Mouse (Mus musculus) lung, embryonic 14.5 days (tissue): Measurements from ENCODE around the gene Arid1b. TPM values are rescaled to one million over a fixed set of nuclear protein-coding genes. Genes with fewer than 3 reads are reported as not detected.

Experiments
- ATAC-seq: fragments of 200-750 bp; cut with Nextera tagmentation; 2 replicates; pipeline ENCODE4 v1.8.0; 2017; ENCODE audit warnings: mild to moderate bottlenecking, moderate TSS enrichment, moderate library complexity; ENCODE audit not compliant: insufficient read depth
- DNase-seq: peaks from one replicate; pipeline ENCODE4 v3.0.0-alpha.2; 2015
- H3K27ac ChIP-seq: fragments of 300-500 bp; sonication (generic); 2 replicates; pipeline ENCODE4 v1.5.1; 2014; ENCODE audit warnings: low read depth, mild to moderate bottlenecking, moderate library complexity
- H3K27me3 ChIP-seq: fragments of 300-500 bp; sonication (generic); 2 replicates; pipeline ENCODE4 v1.6.1; 2014; ENCODE audit warnings: low read length, control low read depth; ENCODE audit not compliant: insufficient read depth
- H3K36me3 ChIP-seq: fragments of 300-500 bp; sonication (generic); 2 replicates; pipeline ENCODE4 v1.6.1; 2014; ENCODE audit warnings: control low read depth; ENCODE audit not compliant: insufficient read depth
- H3K4me1 ChIP-seq: fragments of 300-500 bp; sonication (generic); 2 replicates; pipeline ENCODE4 v1.6.1; 2014; ENCODE audit warnings: antibody characterized with exemption, control low read depth; ENCODE audit not compliant: insufficient read depth
- H3K4me2 ChIP-seq: fragments of 300-500 bp; sonication (generic); 2 replicates; pipeline ENCODE4 v1.6.1; 2014; ENCODE audit warnings: mild to moderate bottlenecking
- H3K4me3 ChIP-seq: fragments of 300-500 bp; sonication (generic); 2 replicates; pipeline ENCODE4 v1.5.1; 2014; ENCODE audit warnings: low read depth, low read length
- H3K9ac ChIP-seq: fragments of 300-500 bp; sonication (generic); 2 replicates; pipeline ENCODE4 v1.6.1; 2014
- H3K9me3 ChIP-seq: fragments of 300-500 bp; sonication (generic); 2 replicates; pipeline ENCODE4 v1.6.1; 2016; ENCODE audit warnings: low read depth, low read length, control low read depth
- CTCF ChIP-seq: IDR thresholded peaks from 2 replicates; pipeline ENCODE4 v1.5.1; 2016; ENCODE audit warnings: antibody characterized with exemption, low read depth
- WGBS: fragments of 180-500 bp; shearing (Covaris S2); extraction: QIAGEN DNeasy Blood & Tissue Kit; methylation state at CpG from one replicate; pipeline ENCODE4 v1.1.7; 2014; 5-methylcytosine and 5-hydroxymethylcytosine counted together
- polyA plus RNA-seq: library from polyadenylated mRNA; unstranded; fragments of >200 nt; fragmentation: Nextera tagmentation; extraction: Ambion mirVana; gene quantifications from 2 replicates; pipeline ENCODE4 v1.2.1, GENCODE M21; 2014

The Arid1b gene
- polyA plus RNA-seq, 1 experiment from 2014 or later: 17.3 TPM

DNA sequence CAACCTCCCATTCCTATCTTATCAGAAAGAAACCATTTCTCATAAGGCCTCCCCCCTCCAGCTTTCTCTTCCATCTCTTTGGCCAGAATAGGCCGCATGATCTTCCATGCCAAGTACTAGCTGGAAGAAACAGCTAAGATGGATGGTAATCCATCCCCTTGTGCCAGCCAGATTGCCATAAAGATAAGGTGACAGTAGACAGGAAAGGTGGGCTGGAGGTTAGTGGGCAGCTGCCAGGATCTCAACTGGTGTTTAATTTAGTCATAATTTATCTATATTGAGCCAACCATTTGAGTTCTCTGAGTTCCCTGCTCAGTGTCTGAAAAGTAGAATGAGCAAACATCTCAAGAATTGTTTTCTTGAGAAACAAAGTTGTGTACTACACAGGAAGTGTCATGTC is 391.6 kb downstream of the Arid1b start:
- ATAC-seq: no peak

DNA sequence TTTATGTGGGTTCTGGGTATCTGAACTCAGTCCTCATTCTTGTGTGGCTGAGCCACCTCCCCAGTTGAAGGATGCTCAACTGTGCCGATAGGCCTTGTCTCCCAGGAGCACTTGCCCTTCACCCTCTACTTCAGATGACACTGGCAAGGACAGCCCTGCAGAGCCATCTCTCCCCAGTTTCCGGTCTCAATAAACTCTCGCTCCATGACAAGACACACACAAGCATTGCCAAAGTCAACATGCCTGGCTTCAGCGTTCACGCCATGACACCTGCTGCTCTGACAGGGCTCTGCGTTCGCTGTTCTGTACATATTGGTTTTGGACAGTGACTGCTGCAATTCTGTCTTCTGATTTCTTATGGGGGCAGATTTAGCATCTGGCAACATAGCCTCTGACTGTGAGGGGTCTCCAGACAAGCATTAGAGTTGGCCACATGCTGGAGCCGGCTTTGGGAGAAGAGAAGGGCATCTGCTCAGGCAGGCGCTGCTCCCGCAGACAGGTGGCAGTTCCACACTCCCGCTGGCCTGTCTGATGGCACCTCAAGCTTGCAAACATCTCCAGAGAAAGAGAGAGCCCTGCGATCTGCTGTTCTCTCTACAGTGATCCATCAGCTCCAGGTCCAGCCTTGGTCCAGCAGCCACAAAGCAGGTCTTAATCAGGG is 392.9 kb downstream of the Arid1b start:
- no peak for ATAC-seq
- no peak for DNase-seq
- H3K27ac ChIP-seq: no peak overlapping the region
- no peak for TF ChIP-seq CTCF
- H3K9me3 ChIP-seq: no peaks in the 10 kb centered on the region
- 67% methylated on average over 12 of the region's 12 CpGs for WGBS
- no peaks in the 10 kb centered on the region for H3K27me3 ChIP-seq
- H3K4me2 ChIP-seq: no peak overlapping the region
- H3K4me1 ChIP-seq: no peaks in the 10 kb centered on the region
- no peak overlapping the region for H3K4me3 ChIP-seq
- H3K9ac ChIP-seq: no peak overlapping the region
- no peaks in the 10 kb centered on the region for H3K36me3 ChIP-seq

More for the DNA sequence above, 391.6 kb downstream of the Arid1b start:
- H3K4me3 ChIP-seq: no peak overlapping the region
- H3K27ac ChIP-seq: no peak overlapping the region
- no peak overlapping the region for H3K9ac ChIP-seq
- TF ChIP-seq CTCF: no peak
- H3K9me3 ChIP-seq: no peaks in the 10 kb centered on the region
- WGBS: 73% methylated on average over 1 of the region's 1 CpGs
- H3K4me1 ChIP-seq: no peaks in the 10 kb centered on the region
- no peak for DNase-seq
- no peak overlapping the region for H3K4me2 ChIP-seq
- no peaks in the 10 kb centered on the region for H3K27me3 ChIP-seq
- no peaks in the 10 kb centered on the region for H3K36me3 ChIP-seq

DNA sequence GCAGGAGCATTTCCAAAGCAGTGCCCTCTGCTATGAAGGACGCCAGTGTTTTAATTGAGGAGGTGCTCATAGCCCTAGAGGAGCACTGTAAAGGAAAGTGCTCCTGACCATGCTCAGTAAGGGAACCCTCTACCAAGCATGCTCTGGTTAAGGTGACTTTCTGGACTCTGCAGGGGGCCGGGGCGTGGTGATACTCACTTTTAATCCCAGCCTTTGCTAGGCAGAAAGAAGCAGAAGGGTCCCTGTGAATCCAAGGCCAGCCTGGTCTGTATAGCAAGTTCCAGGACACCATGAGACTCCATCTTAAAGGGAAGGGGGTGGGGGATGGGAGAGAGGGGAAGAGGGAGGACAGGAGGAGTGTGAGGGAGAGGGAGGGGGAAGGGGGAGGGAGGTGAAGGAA is 394.2 kb downstream of the Arid1b start:
- 72% methylated on average over 3 of the region's 3 CpGs for WGBS
- no peak for TF ChIP-seq CTCF
- Histone ChIP-seq H3K4me1 (no peaks in the 10 kb centered on the region), H3K9me3 (no peaks in the 10 kb centered on the region), H3K27me3 (no peaks in the 10 kb centered on the region), H3K4me3 (no peak overlapping the region), H3K9ac (no peak overlapping the region), H3K27ac (no peak overlapping the region), H3K4me2 (no peak overlapping the region), H3K36me3 (no peaks in the 10 kb centered on the region)
- ATAC-seq (no peak), DNase-seq (no peak)

GRCm38 (mm10) chr17:5390682-5391081 is 396.6 kb downstream of the Arid1b start:
- ATAC-seq (no peak), DNase-seq (no peak)
- Histone ChIP-seq H3K9me3 (no peaks in the 10 kb centered on the region), H3K9ac (no peak overlapping the region), H3K4me2 (no peak overlapping the region), H3K36me3 (no peaks in the 10 kb centered on the region), H3K27me3 (no peaks in the 10 kb centered on the region), H3K27ac (no peak overlapping the region), H3K4me3 (no peak overlapping the region), H3K4me1 (no peaks in the 10 kb centered on the region)
- no peak for TF ChIP-seq CTCF
- 63% methylated on average over 10 of the region's 10 CpGs for WGBS

DNA sequence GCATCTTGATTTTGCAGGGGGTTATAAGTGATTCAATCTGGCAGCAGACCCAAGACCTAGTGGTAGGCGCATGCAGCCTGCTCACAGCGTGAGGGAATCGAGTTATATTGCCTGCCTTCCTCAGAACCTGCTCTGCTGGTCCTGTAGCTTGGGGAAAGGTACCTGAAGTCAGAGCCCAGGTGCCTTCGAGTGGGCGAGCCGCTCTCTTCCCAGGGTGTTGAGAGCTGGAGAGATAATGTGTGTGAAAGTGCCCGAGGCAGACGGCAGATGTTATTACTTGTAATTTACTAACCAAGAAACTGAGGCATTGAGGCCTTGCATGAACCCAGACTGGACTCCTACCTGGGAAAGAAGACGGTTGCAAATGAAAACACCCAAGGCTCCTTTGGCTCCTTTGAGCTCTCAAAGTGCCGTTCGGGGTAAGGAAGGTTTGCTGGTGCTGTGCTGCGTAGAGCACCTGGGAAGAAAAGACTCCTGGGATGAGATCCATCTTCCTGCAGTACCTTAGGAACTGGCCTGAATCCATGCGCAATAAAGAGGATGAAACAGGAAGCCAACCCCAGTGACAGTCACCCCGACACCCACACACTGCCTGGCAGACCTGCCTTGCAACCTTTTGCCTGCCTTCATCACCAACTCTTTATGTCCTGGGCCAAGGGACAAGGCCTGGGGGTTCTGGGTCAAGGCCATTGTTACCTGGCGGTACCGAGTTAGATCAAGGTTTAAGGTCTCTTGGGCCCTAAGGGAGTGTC is 401.5 kb downstream of the Arid1b start:
- no peaks in the 10 kb centered on the region for H3K9me3 ChIP-seq
- no peaks in the 10 kb centered on the region for H3K36me3 ChIP-seq
- no peaks in the 10 kb centered on the region for H3K27me3 ChIP-seq
- H3K4me1 ChIP-seq: no peaks in the 10 kb centered on the region; the same call in 1 of the 2 replicates
- no peak overlapping the region for H3K4me3 ChIP-seq
- ATAC-seq: no peak
- DNase-seq: no peak
- no peak for TF ChIP-seq CTCF
- 74% methylated on average over 16 of the region's 16 CpGs for WGBS
- H3K9ac ChIP-seq: no peak overlapping the region
- H3K27ac ChIP-seq: no peak overlapping the region
- H3K4me2 ChIP-seq: no peak overlapping the region

GRCm38 (mm10) chr17:5396213-5396612 is 402.1 kb downstream of the Arid1b start:
- H3K27me3 ChIP-seq: no peaks in the 10 kb centered on the region
- H3K9me3 ChIP-seq: no peaks in the 10 kb centered on the region
- TF ChIP-seq CTCF: no peak
- no peak overlapping the region for H3K27ac ChIP-seq
- no peaks in the 10 kb centered on the region; the same call in 1 of the 2 replicates for H3K4me1 ChIP-seq
- no peaks in the 10 kb centered on the region for H3K36me3 ChIP-seq
- ATAC-seq (no peak), DNase-seq (no peak)
- 69% methylated on average over 5 of the region's 5 CpGs for WGBS
- no peak overlapping the region for H3K4me2 ChIP-seq
- no peak overlapping the region for H3K9ac ChIP-seq
- H3K4me3 ChIP-seq: no peak overlapping the region
